Mouse (Mus musculus): ENCODE measurements around the gene Smim14.

GRCm38 (mm10) chr5:65535457-65536067, 1.4 kb downstream of the Smim14 start:
- TF ChIP-seq CTCF (IDR thresholded peaks at IDR 0.05), result peak; percentile 64
- no peak for TF ChIP-seq EP300 (IDR thresholded peaks at IDR 0.05)
